Mouse (Mus musculus): ENCODE measurements around the gene Stard13. TPM values are rescaled to one million over a fixed set of nuclear protein-coding genes. Genes with fewer than 3 reads are reported as not detected.

Stard13 gene
- total RNA-seq, 1 experiment from 2014 or later, result not detected

DNA sequence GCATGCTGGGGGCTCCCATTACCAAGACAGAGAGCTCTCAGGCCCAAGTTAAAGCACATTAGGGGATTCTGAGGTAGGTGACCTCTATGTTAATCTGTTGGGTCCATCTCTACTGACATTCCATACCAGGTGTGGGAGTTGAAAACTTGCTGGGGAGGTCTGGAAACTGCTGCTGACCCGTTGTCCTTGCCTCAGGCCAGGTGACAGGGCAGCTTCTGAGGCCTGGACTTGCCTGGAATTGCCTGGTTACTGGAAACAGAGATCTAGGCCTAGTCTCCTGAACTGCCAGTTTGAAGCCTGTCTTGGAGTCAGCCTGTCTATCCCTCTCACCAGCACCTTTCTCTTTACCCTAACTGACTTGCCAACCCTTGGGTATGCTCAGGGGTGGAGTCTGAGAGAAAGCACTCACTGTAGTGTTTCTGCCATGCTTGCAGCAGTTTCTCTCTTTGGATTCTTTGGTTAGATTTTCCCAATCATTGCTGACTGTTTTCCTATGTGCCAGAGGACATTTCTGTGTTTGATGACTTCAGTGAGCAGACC, 229.3 kb downstream of the Stard13 start:
- ATAC-seq (replicated peaks; ENCODE audit: insufficient number of reproducible peaks, low FRiP score, low TSS enrichment, poor library complexity, severe bottlenecking), result no peak

DNA sequence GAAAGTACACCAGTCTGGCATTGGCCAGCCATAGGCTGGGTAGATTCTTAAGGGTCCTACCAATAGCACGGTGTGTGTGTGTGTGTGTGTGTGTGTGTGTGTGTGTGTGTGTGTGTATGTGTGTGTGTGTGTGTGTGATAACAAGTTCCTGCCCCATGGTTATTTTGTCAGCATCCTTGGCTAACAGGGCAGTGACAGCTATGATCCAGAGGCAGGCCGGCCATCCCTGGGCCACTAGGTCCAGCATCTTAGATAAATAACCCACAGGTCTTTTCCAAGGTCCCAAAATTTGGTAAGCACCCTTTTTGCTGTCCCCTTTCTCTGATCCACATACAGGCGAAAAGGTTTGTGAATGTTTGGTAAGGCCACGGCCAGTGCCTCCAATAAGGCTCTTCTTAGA, 231.6 kb downstream of the Stard13 start:
- no peak for ATAC-seq (replicated peaks; ENCODE audit: insufficient number of reproducible peaks, low FRiP score, low TSS enrichment, poor library complexity, severe bottlenecking)

DNA sequence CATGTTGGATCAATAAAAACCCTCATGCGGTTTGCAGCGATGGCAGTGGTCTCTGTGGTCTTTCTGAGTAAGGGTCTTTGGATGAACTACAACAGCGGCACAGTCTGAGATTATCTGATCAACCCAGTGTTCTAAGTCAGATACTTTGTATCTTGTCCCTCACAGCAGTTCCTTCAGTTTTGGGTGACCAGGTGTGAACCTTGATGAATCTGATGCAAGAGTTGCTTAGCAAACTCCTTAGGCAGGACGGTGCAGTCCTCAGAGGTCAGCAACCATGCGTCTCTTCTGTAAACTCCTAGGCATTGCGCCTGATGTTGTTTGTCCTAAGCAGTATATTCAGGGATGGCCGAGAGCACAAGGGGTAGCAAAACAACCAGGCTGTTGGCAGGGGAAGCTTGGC, 232.5 kb downstream of the Stard13 start:
- no peak for ATAC-seq (replicated peaks; ENCODE audit: insufficient number of reproducible peaks, low FRiP score, low TSS enrichment, poor library complexity, severe bottlenecking)

DNA sequence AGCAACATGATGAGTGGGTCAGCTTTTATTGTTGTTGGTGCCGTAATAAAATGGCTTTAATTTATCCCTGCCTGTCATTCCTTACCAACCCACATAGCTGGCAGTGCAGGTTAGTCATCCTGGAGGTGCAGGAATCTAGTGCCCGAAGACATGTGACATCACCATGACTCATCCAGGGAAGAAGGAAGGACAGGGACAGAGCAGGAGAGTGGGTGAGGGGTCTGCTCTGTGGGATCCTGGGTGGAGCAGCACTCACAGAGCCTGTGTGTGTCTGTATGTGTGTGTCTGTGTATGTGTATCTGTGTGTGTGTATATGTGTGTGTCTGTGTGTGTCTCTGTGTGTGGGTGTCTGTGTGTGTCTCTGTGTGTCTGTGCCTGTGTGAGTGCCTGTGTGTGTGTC, 237.1 kb downstream of the Stard13 start:
- no peak for ATAC-seq (replicated peaks; ENCODE audit: insufficient number of reproducible peaks, low FRiP score, low TSS enrichment, poor library complexity, severe bottlenecking)

DNA sequence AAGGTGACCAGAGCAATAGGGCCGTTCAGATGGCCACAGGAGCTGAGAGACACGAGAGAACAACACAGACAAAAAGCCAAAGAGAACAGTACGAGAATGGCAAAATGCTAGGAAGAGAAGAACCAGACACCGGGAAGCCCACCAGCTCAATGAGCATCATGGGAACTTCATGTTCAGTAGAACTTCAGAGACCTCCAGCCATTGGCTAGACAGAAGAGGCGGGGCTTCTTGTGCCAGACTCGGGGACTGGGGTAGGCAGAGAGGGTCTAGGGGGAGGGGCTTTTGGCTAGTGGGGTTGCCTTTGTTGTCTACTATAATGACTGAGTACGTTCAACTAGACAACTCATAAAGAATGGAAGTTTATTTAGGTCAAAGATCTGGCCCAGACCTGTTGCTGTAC, 239.5 kb downstream of the Stard13 start:
- no peak for ATAC-seq (replicated peaks; ENCODE audit: insufficient number of reproducible peaks, low FRiP score, low TSS enrichment, poor library complexity, severe bottlenecking)

Other genes with a start within 250 kb of the Stard13 start
- gene Gm42906, start 194.3 kb upstream of the Stard13 start, total RNA-seq (2017), result not detected in 3 replicates

Measured in monocyte, adult 5-6 weeks (primary cell).